Mouse (Mus musculus): Measurements from ENCODE around the gene Rab44.

Gene Rab44

DNA sequence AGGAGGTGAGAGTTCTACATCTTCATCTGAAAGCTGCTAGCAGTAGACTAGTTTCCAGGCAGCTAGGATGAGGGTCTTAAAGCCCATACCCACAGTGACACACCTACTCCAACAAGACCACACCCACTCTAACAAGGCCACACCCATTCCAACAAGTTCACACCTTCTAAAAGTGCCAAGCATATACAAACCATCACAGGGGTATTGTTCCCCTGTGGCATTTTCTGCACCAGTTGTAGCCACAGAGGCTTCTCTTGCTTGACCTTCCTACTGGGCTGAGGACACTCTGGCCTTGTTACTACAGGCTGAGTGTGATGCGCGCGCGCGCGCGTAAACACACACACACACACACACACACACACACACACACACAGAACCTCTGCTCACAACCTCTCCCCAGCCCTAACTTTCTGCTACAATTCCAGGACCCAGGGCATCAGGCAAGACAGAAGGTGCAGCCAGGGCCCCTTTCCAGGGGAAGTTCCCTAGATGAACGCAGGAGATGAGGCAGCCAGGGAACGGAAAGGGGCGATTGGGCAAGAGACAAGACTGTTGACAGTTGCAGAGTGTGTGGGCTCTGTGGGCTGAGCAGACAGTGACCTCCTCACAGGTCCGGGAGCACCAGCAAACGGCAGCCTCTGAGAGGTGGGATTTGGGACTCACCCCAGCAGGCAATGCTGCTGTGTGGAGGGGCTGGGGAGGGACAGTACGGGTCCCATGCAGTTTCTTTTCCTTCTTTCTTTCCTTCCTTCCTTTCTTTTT, at the start of gene Rab44:
Gene Rab44, plus strand, starts transcription at position 555 of the 762 bp plus-strand sequence.
- 87% methylated on average over 13 of the region's 13 CpGs for WGBS

DNA sequence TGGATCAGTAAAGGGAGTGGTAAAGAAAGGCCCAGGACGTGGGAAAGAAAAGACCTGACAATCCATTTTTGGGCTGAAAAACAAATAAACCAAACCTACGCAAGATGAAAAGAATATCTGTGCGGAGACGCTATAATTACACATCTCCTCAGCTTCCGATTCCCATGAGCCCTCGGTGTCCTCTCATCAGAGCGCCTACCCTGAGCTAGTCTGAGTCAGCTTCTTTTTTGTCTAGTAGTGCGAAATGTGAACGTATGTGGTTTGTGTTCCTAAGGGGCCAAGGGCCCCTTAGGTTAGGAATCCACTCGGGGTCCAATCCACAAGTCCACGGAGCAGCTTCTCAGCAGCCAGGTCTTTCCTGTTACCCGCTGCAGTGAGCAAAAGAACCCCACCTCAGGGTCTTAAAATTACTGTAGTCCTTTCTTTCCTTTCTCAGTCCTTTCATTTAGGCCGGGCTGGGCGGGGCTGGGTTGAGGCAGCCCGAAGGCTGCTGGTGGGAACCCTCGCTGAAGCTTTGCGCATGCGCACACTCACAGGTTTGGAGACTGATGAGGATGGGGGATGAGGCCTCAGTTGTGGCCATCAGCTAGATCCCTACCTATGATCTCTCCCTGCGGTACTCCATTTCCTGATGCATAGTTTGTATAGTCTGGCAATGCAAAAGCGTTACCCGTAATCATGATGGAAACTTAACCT, 48.6 kb upstream of the Rab44 start:
- WGBS, result 86% methylated on average over 21 of the region's 21 CpGs

DNA sequence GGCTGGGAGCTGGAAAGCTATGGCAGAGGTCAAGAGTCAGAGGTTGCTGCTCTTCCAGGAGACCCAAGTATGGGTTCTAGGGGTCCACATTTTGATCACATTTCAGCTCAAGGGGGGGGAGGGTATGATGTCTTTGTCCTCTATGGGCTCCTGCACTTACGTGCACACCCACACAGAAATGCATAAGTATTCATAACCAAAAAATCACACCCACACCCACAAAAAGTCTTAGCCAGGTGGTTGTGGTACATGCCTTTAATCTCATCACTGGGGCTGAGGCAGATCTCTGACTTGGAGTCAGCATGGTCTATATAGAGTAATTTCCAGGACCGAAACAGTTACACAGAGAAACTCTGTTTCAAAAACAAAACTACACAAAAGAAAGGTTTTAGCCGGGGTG, 48.0 kb upstream of the Rab44 start:
- WGBS, result 83% methylated on average over 3 of the region's 3 CpGs

DNA sequence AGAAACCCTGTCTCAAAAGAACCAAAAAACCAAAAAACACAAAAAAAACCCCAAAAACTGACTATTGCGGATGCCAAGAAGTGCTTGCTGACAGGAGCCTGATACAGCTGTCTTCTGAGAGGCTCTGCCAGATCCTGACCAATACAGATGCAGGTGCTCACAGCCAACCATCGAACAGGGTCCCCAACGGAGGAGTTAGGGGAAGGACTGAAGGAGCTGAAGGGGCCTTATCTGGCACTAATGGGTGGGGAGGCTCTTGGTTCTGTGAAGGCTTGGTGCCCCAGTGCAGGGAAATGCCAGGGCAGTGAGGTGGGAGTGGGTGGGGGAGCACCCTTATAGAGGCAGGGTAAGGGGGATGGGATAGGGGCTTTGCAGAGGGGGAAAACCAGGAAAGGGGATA, 46.5 kb upstream of the Rab44 start:
- 90% methylated on average over 3 of the region's 3 CpGs for WGBS

DNA sequence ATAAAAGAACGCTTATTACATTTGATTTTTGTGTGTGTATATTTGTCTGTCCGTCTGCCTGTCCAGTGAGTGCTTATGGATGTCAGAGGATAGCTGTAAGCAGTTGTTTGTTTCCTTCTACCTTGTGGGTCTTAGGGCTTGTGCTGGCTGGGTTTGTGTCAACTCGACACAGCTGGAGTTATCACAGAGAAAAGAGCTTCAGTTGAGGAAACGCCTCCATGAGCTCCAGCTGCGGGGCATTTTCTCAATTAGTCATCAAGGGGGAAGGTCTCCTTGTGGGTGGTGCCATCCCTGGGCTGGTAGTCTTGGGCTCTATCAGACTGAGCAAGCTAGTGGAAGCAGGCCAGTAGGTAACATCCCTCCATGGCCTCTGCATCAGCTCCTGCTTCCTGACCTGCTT, 46.1 kb upstream of the Rab44 start:
- WGBS, result 78% methylated on average over 5 of the region's 5 CpGs

DNA sequence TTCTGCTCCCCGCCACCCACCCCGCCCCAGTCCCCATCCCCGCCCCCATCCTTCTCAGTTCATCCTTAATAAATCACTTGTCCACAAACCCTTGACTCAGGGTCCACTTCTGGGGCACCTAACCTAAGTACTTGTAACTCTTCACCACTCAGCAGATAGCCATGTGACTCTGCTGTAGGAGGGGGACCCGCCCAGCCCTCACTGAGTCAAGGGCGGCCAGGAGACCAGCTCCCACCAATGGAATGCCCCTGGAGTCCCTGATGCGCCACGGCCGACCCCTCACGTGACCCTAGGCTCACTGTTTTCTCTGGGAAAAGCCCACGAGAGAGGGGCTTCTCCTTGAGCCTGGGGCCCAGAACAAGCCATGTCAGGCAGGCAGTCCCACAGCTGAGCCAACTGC, 44.9 kb upstream of the Rab44 start:
- WGBS, result 90% methylated on average over 10 of the region's 10 CpGs

DNA sequence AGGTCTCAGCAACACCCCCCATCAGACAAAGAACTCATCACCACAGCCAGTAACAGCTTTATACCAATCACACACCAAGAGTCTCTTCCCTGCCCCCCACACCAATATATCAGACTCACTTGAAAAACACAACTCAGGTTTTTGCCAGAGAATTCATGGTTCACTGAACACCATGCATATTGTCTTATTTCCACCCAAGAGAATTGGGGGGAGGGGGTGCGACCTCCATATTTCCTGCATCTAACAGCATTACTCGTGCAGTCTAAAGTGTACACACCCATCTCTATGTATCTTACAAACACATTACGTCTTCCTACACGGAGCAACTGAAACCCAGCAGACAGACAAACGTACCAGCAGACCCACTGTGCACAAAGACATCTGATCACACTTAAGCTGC, 42.1 kb upstream of the Rab44 start:
- WGBS, result 81% methylated on average over 5 of the region's 5 CpGs

DNA sequence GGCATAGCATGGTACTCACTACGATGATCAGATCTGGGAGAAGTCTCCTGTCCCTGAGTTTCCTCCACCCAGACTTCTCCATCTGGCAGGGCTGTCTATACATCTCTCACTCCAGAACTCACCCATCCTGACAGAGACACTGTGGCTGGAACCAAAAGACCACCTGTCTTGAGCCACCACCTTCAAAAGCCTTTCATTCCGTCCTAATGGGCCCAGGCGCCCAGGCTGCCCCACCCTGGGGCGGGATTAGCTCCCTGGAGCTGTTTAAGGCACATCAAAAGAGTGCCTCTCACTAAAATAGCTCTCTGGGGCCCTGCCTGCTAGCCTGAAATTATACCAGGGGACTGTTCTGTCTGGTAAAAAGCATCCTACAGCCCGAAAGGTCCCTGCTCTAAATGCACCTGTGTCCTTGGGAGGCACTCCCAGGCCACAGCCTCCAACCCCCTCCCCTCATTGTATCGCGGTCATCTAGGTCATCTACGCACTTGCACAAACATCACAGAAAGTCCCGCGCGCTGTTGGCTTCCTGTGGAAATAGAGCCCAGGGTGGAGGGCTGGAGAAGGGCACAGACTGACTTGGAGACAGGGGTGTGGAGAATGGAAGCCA, 41.1 kb upstream of the Rab44 start:
- WGBS, result 56% methylated on average over 11 of the region's 11 CpGs

DNA sequence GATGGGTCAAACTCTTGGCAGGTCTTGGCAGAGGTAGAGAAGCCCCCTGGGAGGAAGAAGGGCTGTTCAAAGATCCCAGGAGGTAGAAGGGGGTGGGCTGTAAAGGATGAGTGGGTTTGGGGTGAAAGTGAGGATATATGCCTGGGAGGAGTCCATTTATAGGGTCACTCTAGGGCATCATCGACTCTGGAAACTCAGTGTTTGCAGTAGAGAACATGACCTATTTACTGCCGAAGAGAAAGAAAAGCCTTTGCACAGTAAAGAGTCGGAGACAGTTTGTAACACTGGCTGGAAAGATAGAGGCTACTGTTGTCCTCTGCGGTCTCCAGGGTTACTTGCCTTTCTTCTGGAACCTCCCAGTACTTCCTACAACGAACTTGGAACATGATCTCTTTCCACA, 40.6 kb upstream of the Rab44 start:
- 39% methylated on average over 5 of the region's 5 CpGs for WGBS

DNA sequence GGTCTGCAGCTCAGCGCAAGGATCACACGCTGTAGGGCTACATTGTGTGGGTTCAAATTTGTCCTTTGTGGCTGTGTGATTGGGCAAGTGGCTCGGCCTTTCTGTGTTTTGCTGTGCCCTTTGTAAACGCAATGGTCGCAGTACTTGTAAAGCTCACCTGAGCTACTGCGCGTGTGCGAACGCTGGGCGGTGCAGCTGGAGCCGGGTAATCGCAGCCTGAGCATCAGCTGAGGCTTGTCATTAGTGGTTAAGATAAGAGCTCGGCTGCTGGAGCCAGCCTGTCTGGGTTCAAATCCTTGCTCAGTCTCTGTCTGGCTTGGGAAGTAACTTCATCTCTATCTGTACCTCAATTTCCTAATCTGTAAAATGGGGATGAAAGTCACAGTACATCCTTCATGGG, 39.9 kb upstream of the Rab44 start:
- WGBS, result 92% methylated on average over 13 of the region's 13 CpGs

DNA sequence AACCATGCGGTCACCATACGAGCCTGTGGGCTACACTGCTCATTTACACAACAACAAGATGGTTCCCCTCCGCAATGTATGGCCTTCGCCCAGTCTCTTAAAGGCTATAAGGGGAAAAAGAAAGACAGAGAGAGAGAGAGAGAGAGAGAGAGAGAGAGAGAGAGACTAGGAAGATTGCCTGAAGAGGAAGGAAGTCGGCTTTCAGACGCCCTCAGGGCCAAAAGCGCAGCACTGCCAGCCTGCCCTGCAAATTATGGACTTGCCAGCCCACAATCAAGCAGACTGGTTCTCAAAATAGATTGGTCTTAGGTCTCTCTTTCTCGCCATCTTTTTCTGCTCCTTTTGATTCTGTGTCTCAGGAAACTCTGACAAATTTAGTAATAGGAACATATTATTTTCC, 37.7 kb upstream of the Rab44 start:
- WGBS, result 78% methylated on average over 8 of the region's 8 CpGs

DNA sequence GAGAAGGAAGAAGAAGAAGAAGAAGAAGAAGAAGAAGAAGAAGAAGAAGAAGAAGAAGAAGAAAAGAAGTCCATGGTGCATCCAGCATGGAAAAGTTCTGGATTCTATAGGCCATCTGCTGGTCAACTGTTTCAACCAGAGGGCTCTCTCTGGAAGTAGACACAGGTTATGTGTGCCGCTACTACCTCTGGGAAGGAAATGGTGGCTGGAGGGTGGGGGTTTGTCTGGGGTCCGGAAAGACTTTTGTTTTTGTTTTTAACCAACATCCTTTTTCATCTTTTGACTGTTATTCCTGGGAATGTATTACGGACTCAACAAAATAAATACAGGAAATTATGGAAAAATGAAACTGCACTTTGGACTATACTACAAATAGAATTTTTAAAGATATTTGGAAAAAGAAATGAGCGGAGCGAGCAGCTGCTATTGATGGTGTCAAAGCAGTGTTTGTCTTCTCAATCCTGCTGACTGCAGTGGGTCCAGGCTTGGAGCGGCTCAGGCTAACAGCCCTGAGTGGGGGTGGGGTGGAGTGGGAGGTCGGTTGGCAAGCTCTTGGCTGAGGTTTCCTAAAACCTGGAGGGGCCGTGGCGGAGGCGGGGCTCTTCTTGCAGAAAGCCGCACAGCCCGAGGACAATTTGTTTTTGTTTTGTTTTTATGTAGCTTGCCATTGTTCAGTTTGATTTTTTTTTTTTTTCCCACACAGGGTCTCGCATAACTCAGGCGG, 36.0 kb upstream of the Rab44 start:
- 16% methylated on average over 14 of the region's 14 CpGs for WGBS

DNA sequence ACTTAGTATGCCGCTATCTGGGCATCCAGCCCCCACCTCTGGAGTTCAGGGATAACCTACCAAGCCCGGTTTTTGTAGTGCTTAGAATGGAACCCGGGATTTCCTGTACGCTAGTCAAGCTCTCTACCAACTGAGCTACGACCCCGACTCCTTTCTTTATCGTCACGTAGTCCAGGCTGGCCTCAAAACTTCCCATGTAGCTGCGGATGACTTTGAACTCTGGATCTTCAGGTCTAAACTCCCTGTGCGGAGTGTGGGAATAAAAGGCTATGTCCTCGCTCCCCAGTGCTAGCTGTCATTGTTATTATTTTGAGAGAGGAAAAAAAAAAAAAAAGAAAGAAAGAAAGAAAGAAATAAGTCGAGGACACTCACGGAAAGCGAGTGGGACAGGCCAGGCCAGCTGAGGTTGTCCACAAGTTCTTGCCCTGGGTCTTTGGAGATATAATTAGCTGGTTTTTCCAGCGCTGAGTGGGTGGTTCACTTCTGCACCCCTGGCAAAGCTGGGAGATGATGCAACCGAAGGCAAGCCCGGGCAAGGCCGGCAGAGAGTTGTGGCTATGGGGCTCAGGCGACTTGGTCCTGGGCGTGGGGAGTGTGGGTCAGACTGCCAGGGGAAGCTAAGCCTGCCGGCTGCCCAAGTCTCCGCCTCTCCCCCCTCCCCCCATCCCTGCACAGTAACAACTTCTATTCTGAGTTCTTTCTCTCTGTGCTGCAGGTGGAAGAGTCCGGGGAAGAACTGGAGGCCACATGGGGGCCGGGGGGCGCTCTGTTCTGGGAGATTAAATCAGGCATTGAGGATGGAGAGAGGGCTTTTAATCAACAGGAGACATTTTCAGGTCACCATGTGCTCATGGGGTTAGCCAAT, 35.2 kb upstream of the Rab44 start:
- WGBS, result 26% methylated on average over 25 of the region's 25 CpGs

DNA sequence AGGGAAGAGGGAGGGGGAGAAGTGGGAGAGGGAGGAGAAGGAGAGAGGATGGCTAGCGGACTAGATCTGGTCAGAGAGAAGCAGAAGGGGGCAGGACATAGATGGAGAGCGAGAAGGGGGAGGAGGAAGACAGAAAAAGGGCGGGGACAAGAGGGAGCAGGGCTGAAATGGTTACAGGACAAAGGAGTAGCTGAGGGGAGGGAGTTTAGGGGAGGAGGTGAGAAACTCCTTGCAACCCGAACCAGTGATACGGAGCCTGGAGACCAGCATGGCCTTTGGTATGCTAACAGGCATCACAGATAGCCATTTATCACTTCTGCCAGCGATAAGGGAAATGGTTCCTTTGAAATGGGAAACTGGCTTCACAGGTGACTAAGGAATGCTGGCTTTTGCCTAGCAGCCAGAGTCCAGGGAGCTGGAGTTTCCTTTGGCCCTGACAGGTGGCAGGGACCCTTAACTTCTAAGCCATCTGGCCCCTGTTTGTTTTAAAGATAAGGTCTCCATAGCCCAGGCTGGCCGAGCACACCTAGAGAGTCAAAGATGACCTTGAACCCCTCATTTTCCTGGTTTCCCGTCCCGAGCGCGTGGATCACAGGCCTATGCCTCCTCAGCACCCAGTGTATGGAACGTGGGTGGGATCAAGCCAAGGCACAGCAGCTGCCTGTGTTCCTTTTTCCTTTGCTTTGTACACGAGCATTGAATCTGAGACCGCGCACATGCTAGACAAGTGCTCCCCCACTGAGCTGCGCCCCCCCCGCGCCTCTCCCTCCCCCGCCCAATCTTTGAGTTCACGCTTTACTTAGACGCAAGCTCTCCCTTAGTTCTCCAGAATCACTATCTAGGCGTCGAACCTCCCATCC, 33.0 kb upstream of the Rab44 start:
- WGBS, result 38% methylated on average over 23 of the region's 23 CpGs

DNA sequence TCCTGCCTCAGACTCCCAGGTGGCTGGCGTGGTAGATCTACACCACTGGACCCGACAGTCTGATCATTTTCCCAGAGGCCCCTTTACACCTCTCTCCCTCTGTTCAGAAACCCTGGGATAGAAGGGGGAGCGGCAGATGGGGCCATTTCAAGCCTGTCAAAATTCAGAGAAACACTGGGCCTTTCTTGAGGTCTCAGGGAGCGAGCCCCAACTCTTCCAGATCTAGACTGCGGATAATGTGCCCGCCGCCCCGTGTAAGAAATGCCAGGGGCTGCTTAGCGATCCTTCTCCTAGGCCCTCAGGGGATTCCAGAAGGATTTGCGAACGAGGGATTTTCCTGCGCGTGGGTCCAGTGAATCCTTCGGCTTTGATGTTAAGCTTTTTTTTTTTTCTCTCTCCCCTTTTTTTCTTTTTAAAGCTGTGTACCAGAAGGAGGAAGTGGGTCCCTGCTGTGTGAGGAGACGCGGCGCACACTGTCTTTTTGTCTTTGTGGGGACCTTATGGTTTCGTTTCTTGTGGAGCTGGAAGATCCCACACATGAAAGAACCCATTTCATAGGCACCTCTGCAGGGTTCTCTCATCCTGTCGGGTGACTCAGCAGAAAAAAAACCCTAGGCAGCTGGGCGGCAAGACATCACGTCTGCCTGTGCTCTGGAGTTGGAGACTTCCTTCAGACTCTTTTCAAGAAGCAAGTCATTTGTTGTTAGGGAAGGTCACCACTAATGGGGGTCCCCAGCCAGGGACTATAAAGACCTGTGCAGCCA, 32.1 kb upstream of the Rab44 start:
- WGBS, result 22% methylated on average over 21 of the region's 21 CpGs

DNA sequence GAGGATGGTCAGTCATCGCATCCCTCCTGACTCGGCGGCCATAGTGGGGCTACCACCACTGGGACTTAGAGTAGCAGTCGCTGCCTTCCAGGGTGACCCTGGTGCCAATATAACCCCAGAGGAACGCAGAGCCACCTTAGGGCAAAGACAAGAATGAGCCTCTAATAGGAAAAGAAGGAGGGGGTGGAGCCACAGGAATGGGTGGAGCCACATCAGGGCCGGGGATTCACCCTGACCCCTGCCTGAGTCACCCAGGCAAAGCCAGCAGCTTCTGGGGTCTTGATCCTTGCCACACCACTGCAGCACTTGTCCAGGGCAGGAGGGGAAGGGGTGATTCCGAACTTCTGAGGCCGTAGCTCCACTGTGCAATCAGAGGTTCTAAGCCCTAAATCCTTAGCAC, 30.4 kb upstream of the Rab44 start:
- WGBS, result 97% methylated on average over 8 of the region's 8 CpGs

DNA sequence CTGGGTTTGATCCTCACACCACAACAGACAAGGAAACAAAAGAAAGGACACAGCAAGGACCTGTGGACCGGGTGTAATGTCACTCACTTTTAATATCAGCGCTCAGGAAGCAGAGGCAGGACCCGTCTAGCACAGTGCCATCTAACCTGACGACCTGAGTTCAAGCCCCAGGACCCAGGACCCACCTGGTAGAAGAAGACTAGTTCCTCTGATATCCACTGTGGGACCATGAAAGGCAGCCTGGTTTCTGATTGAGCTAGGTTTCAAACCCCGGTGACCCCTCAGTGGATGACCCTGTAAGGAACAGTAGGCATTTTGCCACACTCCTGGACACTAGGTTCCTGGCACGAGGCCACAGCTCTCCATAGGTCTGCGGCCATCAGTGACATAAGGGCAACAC, 29.3 kb upstream of the Rab44 start:
- WGBS, result 94% methylated on average over 7 of the region's 7 CpGs

DNA sequence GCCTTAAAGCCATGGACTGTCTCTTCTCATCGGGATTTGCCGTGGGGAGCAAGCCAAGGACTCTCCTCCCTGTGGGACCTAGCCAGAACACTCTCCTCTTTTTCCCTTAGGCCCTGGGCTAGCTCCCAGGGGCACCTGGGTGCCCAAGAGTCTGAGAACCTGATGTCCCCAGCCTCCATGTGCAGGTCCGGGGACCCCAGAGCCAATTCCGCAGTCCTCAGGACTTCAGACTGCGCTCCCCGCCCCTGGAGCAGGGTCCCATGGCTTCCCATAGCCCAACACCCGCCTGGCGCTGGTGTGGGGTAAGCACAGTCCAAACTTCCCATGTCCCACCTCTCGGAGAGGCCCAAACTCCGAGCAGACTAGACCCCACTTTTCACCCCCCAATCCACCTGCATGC, 28.7 kb upstream of the Rab44 start:
- WGBS, result 81% methylated on average over 10 of the region's 10 CpGs

DNA sequence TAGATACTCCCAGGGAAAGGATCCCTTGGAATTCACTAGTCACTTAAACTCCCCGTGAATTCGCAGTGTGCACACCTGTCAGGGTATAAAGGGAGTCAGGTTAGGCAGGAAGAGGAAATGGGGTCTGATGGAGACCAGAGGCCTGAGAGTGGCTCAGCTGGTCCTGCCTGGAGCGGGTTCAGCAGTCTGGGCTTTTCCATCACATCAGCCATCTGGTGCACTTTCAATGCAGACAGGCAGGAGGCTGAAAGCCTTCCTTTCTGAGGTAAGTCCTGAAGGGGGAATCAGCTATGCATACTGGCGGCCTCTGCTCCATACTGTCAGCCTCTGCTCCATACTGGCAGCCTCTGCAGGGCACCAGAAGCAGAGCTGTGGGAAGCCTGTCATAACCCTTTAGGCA, 27.0 kb upstream of the Rab44 start:
- 80% methylated on average over 4 of the region's 4 CpGs for WGBS

DNA sequence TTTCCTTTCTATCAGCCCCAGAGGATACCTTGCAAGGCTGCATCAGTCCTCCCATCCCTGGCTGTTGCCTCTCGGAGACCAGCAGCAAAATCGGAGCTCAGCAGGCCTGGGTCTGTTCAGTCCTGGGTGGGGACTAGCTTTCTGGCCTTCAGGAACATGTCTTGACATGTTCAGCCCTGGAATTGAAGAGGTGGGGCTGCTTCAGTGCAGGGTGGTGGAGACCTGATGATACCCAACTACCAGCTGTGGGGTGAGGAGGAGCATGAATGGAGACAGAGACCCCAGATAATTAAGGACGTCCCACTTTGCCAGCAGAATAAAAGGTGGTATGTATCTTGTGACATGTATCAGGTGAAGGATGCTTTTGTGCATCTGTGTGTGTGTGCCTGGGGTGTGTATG, 23.2 kb upstream of the Rab44 start, which contains the start of gene Cdkn1a:
Gene Cdkn1a, plus strand, starts transcription at position 201 of the 400 bp plus-strand sequence.
- WGBS, result 82% methylated on average over 3 of the region's 3 CpGs
